Mouse (Mus musculus) activated CD4-positive, CD25-positive, alpha-beta regulatory T cell, adult 4 months (primary cell): ENCODE results near the gene Bscl2. TPM values are rescaled to one million over a fixed set of nuclear protein-coding genes. Genes with fewer than 3 reads are reported as not detected.

Experiments
- ATAC-seq: one replicate; pipeline ENCODE4 v1.8.0; 2017
- polyA plus RNA-seq, 2 experiments: library from polyadenylated mRNA; unstranded; fragments of 100-300 nt; shearing (Covaris generic); gene quantifications; one replicate each; pipeline ENCODE4 v1.2.1; 2017

Gene Bscl2
- 100 to 1,000 TPM in 1 of 2 experiments, 10 to 100 TPM in 1; 93.4 to 102 TPM for polyA plus RNA-seq

GRCm38 (mm10) chr19:8837251-8837791 lies at the start of gene Bscl2:
TSS of gene Bscl2 (plus strand) at chr19:8837467.
- peak; percentile 67 for ATAC-seq

- no peak for ATAC-seq
These were observed 48.7 kb upstream of the Bscl2 start for GRCm38 (mm10) chr19:8788521-8788920.

- no peak for ATAC-seq
These were observed 48.1 kb upstream of the Bscl2 start for GRCm38 (mm10) chr19:8789171-8789570.

GRCm38 (mm10) chr19:8790171-8790570 lies 47.1 kb upstream of the Bscl2 start:
- ATAC-seq: no peak

GRCm38 (mm10) chr19:8798264-8798946 lies 38.9 kb upstream of the Bscl2 start, which contains the start of gene Polr2g:
TSS of gene Polr2g (minus strand) at chr19:8798577.
- ATAC-seq: peak; percentile 59

- ATAC-seq: no peak
These were observed 38.3 kb upstream of the Bscl2 start for GRCm38 (mm10) chr19:8798947-8799315.

- ATAC-seq: peak; percentile 92
These were observed 35.0 kb upstream of the Bscl2 start, which contains the start of gene Zbtb3 for GRCm38 (mm10) chr19:8802130-8802821. TSS of gene Zbtb3 (plus strand) at chr19:8802555.

- no peak for ATAC-seq
These were observed 34.0 kb upstream of the Bscl2 start for GRCm38 (mm10) chr19:8803204-8803780.

GRCm38 (mm10) chr19:8803879-8804660 lies 33.2 kb upstream of the Bscl2 start:
- ATAC-seq: no peak

GRCm38 (mm10) chr19:8806810-8807209 lies 30.5 kb upstream of the Bscl2 start:
- no peak for ATAC-seq

- ATAC-seq: no peak
These were observed 21.5 kb upstream of the Bscl2 start for GRCm38 (mm10) chr19:8815812-8816211.

GRCm38 (mm10) chr19:8817001-8817400 lies 20.3 kb upstream of the Bscl2 start:
- ATAC-seq: no peak

- ATAC-seq: no peak
These were observed 18.9 kb upstream of the Bscl2 start for GRCm38 (mm10) chr19:8818301-8818798.

GRCm38 (mm10) chr19:8818801-8819595 lies 18.3 kb upstream of the Bscl2 start, which contains the start of gene Ttc9c:
TSS of gene Ttc9c (minus strand) at chr19:8819333.
- ATAC-seq: peak; percentile 66

GRCm38 (mm10) chr19:8819596-8820423 lies 17.5 kb upstream of the Bscl2 start, which contains the start of gene Hnrnpul2:
TSS of gene Hnrnpul2 (plus strand) at chr19:8820010.
- ATAC-seq: peak; percentile 81

GRCm38 (mm10) chr19:8820424-8820956 lies 16.8 kb upstream of the Bscl2 start:
- ATAC-seq: no peak

- no peak for ATAC-seq
These were observed 16.1 kb upstream of the Bscl2 start for GRCm38 (mm10) chr19:8821146-8821545.

- ATAC-seq: no peak
These were observed 14.6 kb upstream of the Bscl2 start for GRCm38 (mm10) chr19:8822696-8823095.

- no peak for ATAC-seq
These were observed 7.6 kb upstream of the Bscl2 start, which contains the start of gene AC129217.1 for GRCm38 (mm10) chr19:8829660-8830059. TSS of gene AC129217.1 (plus strand) at chr19:8829773.

GRCm38 (mm10) chr19:8830664-8831063 lies 6.6 kb upstream of the Bscl2 start:
- no peak for ATAC-seq
